Mouse (Mus musculus): ENCODE results near the gene Cables2. TPM values are rescaled to one million over a fixed set of nuclear protein-coding genes. Genes with fewer than 3 reads are reported as not detected.

Cables2 gene
- polyA plus RNA-seq, 1 experiment from 2014 or later: 21.2 TPM

GRCm38 (mm10) chr2:180303468-180303867 lies 30.2 kb upstream of the Cables2 start:
- Histone ChIP-seq H3K27ac (no peak overlapping the region), H3K4me1 (no peaks in the 10 kb centered on the region), H3K9me3 (no peaks in the 10 kb centered on the region), H3K9ac (no peak overlapping the region), H3K4me2 (replicated peaks) (no peak overlapping the region), H3K4me3 (no peak overlapping the region), H3K36me3 (no peaks in the 10 kb centered on the region), H3K27me3 (no peaks in the 10 kb centered on the region)
- ATAC-seq (ENCODE audit: insufficient number of reproducible peaks, insufficient read depth, low FRiP score, low TSS enrichment): no peak
- 82% methylated on average over 12 of the region's 12 CpGs for WGBS

- Histone ChIP-seq H3K4me3 (no peak overlapping the region), H3K27me3 (no peaks in the 10 kb centered on the region), H3K27ac (no peak overlapping the region), H3K9me3 (no peaks in the 10 kb centered on the region), H3K4me1 (no peaks in the 10 kb centered on the region), H3K9ac (no peak overlapping the region), H3K4me2 (replicated peaks) (no peak overlapping the region), H3K36me3 (no peaks in the 10 kb centered on the region)
- no peak for ATAC-seq (ENCODE audit: insufficient number of reproducible peaks, insufficient read depth, low FRiP score, low TSS enrichment)
- 76% methylated on average over 4 of the region's 4 CpGs for WGBS
Measured at GRCm38 (mm10) chr2:180302201-180302600, 28.9 kb upstream of the Cables2 start.

GRCm38 (mm10) chr2:180300771-180301170 lies 27.5 kb upstream of the Cables2 start:
- 59% methylated on average over 5 of the region's 5 CpGs for WGBS
- Histone ChIP-seq H3K4me3 (no peak overlapping the region), H3K4me2 (replicated peaks) (no peak overlapping the region), H3K27ac (no peak overlapping the region), H3K9me3 (no peaks in the 10 kb centered on the region), H3K4me1 (no peaks in the 10 kb centered on the region), H3K36me3 (no peaks in the 10 kb centered on the region), H3K9ac (no peak overlapping the region), H3K27me3 (no peaks in the 10 kb centered on the region)
- no peak for ATAC-seq (ENCODE audit: insufficient number of reproducible peaks, insufficient read depth, low FRiP score, low TSS enrichment)

- no peak for ATAC-seq (ENCODE audit: insufficient number of reproducible peaks, insufficient read depth, low FRiP score, low TSS enrichment)
- H3K9ac ChIP-seq: no peak overlapping the region
- no peaks in the 10 kb centered on the region for H3K27me3 ChIP-seq
- H3K4me2 ChIP-seq (replicated peaks): no peak overlapping the region
- H3K27ac ChIP-seq: no peak overlapping the region
- H3K4me1 ChIP-seq: no peaks in the 10 kb centered on the region
- H3K4me3 ChIP-seq: no peak overlapping the region
- no peaks in the 10 kb centered on the region for H3K36me3 ChIP-seq
- H3K9me3 ChIP-seq: no peaks in the 10 kb centered on the region
- 71% methylated on average over 2 of the region's 2 CpGs for WGBS
Measured at GRCm38 (mm10) chr2:180300252-180300651, 27.0 kb upstream of the Cables2 start.

- Histone ChIP-seq H3K36me3 (no peaks in the 10 kb centered on the region), H3K4me1 (peaks cover 14% of the 10 kb centered on the region; the same call in 1 of the 2 replicates), H3K27ac (no peak overlapping the region), H3K27me3 (no peaks in the 10 kb centered on the region), H3K4me2 (replicated peaks) (no peak overlapping the region), H3K9me3 (no peaks in the 10 kb centered on the region), H3K9ac (no peak overlapping the region), H3K4me3 (no peak overlapping the region)
- no peak for ATAC-seq (ENCODE audit: insufficient number of reproducible peaks, insufficient read depth, low FRiP score, low TSS enrichment)
- WGBS: 59% methylated on average over 8 of the region's 8 CpGs
Measured at GRCm38 (mm10) chr2:180292906-180293305, 19.6 kb upstream of the Cables2 start.

GRCm38 (mm10) chr2:180292026-180292425 lies 18.7 kb upstream of the Cables2 start:
- Histone ChIP-seq H3K9me3 (no peaks in the 10 kb centered on the region), H3K4me2 (replicated peaks) (no peak overlapping the region), H3K4me3 (no peak overlapping the region), H3K4me1 (peaks cover 14% of the 10 kb centered on the region; the same call in 1 of the 2 replicates), H3K27me3 (no peaks in the 10 kb centered on the region), H3K27ac (no peak overlapping the region), H3K9ac (no peak overlapping the region), H3K36me3 (no peaks in the 10 kb centered on the region)
- 75% methylated on average over 4 of the region's 4 CpGs for WGBS
- ATAC-seq (ENCODE audit: insufficient number of reproducible peaks, insufficient read depth, low FRiP score, low TSS enrichment): no peak

- no peaks in the 10 kb centered on the region for H3K27me3 ChIP-seq
- no peaks in the 10 kb centered on the region for H3K9me3 ChIP-seq
- ATAC-seq (ENCODE audit: insufficient number of reproducible peaks, insufficient read depth, low FRiP score, low TSS enrichment): no peak
- H3K4me2 ChIP-seq (replicated peaks): no peak overlapping the region
- H3K9ac ChIP-seq: no peak overlapping the region
- 77% methylated on average over 5 of the region's 5 CpGs for WGBS
- H3K4me1 ChIP-seq: peaks cover 14% of the 10 kb centered on the region; the same call in 1 of the 2 replicates
- H3K36me3 ChIP-seq: no peaks in the 10 kb centered on the region
- no peak overlapping the region for H3K27ac ChIP-seq
- H3K4me3 ChIP-seq: no peak overlapping the region
Measured at GRCm38 (mm10) chr2:180291566-180291965, 18.3 kb upstream of the Cables2 start.

- Histone ChIP-seq H3K4me1 (peaks cover 14% of the 10 kb centered on the region; the same call in 1 of the 2 replicates), H3K27me3 (no peaks in the 10 kb centered on the region), H3K4me2 (replicated peaks) (no peak overlapping the region), H3K27ac (no peak overlapping the region), H3K9ac (no peak overlapping the region), H3K4me3 (no peak overlapping the region), H3K9me3 (no peaks in the 10 kb centered on the region), H3K36me3 (no peaks in the 10 kb centered on the region)
- no peak for ATAC-seq (ENCODE audit: insufficient number of reproducible peaks, insufficient read depth, low FRiP score, low TSS enrichment)
- 59% methylated on average over 6 of the region's 6 CpGs for WGBS
Measured at GRCm38 (mm10) chr2:180290503-180290902, 17.2 kb upstream of the Cables2 start.

- H3K27ac ChIP-seq: peak within 1 kb of the TSS; percentile 66
- H3K4me3 ChIP-seq: no peak within 1 kb of the TSS
- peak within 1 kb of the TSS; percentile 24 for H3K4me2 ChIP-seq (replicated peaks)
- no peak for ATAC-seq (ENCODE audit: insufficient number of reproducible peaks, insufficient read depth, low FRiP score, low TSS enrichment)
- no peaks in the 10 kb centered on the region for H3K9me3 ChIP-seq
- no peaks in the 10 kb centered on the region for H3K27me3 ChIP-seq
- H3K36me3 ChIP-seq: no peaks in the 10 kb centered on the region
- WGBS: 24% methylated on average over 16 of the region's 16 CpGs
- no peak within 1 kb of the TSS for H3K9ac ChIP-seq
- H3K4me1 ChIP-seq: peaks cover 14% of the 10 kb centered on the region; the same call in 1 of the 2 replicates
Measured at GRCm38 (mm10) chr2:180289440-180290108, 16.3 kb upstream of the Cables2 start, which contains the start of gene Rbbp8nl. Gene Rbbp8nl, minus strand, starts transcription at chr2:180289879.

GRCm38 (mm10) chr2:180288966-180289365 lies 15.7 kb upstream of the Cables2 start:
- H3K4me2 ChIP-seq (replicated peaks): peak overlapping the region; percentile 24
- no peaks in the 10 kb centered on the region for H3K9me3 ChIP-seq
- ATAC-seq (ENCODE audit: insufficient number of reproducible peaks, insufficient read depth, low FRiP score, low TSS enrichment): no peak
- no peaks in the 10 kb centered on the region for H3K27me3 ChIP-seq
- H3K9ac ChIP-seq: no peak overlapping the region
- H3K4me3 ChIP-seq: no peak overlapping the region
- H3K27ac ChIP-seq: no peak overlapping the region; the same call in 1 of the 2 replicates
- H3K4me1 ChIP-seq: peaks cover 14% of the 10 kb centered on the region; the same call in 1 of the 2 replicates
- H3K36me3 ChIP-seq: no peaks in the 10 kb centered on the region
- 39% methylated on average over 11 of the region's 11 CpGs for WGBS

- H3K36me3 ChIP-seq: no peaks in the 10 kb centered on the region
- H3K9me3 ChIP-seq: no peaks in the 10 kb centered on the region
- no peak for ATAC-seq (ENCODE audit: insufficient number of reproducible peaks, insufficient read depth, low FRiP score, low TSS enrichment)
- no peak overlapping the region for H3K9ac ChIP-seq
- 83% methylated on average over 8 of the region's 8 CpGs for WGBS
- no peaks in the 10 kb centered on the region for H3K4me1 ChIP-seq
- H3K4me3 ChIP-seq: no peak overlapping the region
- H3K27ac ChIP-seq: no peak overlapping the region
- H3K27me3 ChIP-seq: peaks cover 2% of the 10 kb centered on the region; the same call in 1 of the 2 replicates
- H3K4me2 ChIP-seq (replicated peaks): no peak overlapping the region
Measured at GRCm38 (mm10) chr2:180279321-180279720, 6.0 kb upstream of the Cables2 start.

GRCm38 (mm10) chr2:180277773-180278320 lies 4.6 kb upstream of the Cables2 start:
- Histone ChIP-seq H3K36me3 (no peaks in the 10 kb centered on the region), H3K4me2 (replicated peaks) (no peak overlapping the region), H3K27ac (no peak overlapping the region), H3K9ac (no peak overlapping the region), H3K4me1 (peaks cover 4% of the 10 kb centered on the region; the same call in 1 of the 2 replicates), H3K27me3 (peaks cover 2% of the 10 kb centered on the region; the same call in 1 of the 2 replicates), H3K4me3 (no peak overlapping the region), H3K9me3 (no peaks in the 10 kb centered on the region)
- 61% methylated on average over 8 of the region's 8 CpGs for WGBS
- no peak for ATAC-seq (ENCODE audit: insufficient number of reproducible peaks, insufficient read depth, low FRiP score, low TSS enrichment)

All from embryonic facial prominence, embryonic 12.5 days (tissue).